Mouse (Mus musculus) mesoderm, embryonic 11.5 days (tissue): ENCODE results near the gene Cryzl1.

Experiments
- DNase-seq: peaks from one replicate; pipeline ENCODE4 v3.0.0-alpha.2; 2012; ENCODE audit warnings: low read depth, low spot score

The Cryzl1 gene

DNA sequence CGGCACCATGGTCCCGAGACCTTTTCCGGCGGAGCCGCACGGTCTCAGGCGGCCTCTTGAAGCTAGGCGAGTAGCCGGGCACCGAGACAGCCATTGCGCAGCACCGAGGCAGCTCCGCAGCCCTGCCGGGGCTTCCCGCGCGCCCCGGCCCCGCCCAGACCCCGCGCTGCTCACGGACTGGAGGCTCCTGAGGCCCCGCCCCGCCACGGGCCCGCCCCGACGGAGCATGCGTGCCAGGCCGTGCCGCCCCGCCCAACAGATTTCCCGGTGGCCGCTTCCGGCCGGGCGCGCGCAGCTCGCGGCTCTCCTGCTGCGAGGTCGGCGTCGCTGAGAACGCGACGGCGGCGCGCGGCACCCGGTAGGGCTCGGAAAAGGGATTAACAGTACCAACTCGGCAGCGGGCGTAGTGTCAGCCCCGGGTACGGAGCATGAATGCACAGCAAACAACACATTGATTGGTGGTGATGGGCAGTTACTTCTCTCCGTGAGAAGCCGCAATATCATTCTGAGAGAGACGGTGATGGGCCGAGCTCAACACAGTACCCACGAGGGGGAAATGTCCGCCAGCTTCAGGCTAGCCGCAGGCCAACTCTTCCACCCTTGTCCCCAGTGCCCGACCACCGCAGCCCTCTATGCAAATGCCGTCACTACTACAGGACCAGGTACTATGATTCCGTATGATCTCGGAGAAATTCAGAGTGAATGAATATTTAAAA lies 40.0 kb downstream of the Cryzl1 start, which contains the start of gene Donson:
Donson (minus strand) TSS at position 152 of the 716 bp plus-strand sequence.
- DNase-seq: peak; percentile 91

DNA sequence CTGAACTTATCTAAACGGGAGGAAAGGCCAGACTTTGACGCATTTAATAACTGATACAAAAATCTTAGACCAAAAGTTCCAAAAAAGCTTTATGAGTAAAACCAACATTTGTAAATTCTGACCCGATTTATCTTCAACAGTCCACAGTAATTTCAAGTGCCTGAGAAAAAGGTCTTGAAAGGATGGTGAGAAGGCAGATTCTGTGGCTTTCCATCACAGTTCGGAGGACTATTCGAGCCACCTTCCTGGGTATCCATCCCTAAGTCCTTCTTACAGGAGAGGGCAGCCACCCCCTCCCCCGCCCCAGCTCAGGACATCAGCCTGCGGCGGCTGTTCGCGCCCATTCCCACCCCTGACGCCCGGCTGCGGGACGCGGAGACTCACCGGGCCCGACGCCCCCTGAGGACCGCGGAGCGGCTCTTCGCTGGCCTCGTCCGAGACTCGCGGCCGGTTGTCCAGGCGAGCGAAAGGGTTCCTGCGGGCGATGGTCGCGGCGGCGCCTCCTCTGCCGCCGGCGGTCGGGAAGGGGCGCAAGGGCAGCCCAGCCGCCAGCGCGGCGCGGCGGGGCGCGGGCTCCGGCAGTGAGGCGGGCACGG lies 40.7 kb downstream of the Cryzl1 start:
- peak; percentile 43 for DNase-seq

DNA sequence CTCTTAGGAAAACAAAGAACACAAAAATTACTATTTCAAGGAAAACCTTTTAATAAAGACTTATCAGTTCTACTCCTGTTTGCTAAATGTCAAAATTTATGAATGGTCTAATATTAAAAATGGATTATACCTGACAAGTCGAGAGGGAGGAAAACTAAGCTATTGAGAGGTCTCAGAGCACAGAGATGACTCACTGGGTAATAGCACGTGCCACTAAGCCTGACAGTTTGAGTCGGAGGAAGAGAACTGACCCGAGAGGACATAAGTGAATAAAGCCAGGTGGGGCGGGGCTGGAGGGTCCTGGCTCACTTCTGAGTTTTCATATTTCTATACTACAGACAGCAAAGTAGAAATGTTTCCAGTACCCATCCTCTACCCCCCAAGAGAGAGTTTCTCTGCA lies 42.4 kb downstream of the Cryzl1 start:
- no peak for DNase-seq

DNA sequence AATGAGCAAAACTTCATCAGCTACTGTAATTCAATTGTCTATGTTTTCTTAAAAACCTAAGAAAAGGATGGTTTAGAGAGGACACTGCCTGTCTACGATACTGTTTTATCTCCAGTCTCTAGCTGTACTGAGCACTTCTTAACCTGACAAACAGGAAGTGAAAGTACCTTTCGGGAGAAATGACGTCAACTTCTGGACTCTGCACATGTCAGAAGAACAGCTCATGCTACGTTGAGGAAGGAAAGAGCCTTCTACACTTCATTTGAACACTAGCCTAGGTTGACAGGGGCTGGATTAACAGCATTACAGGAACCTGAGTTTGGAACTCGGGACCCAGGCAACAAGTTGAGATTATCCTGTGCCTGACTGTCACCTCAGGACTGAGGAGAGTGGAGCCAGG lies 43.2 kb downstream of the Cryzl1 start:
- DNase-seq: no peak

DNA sequence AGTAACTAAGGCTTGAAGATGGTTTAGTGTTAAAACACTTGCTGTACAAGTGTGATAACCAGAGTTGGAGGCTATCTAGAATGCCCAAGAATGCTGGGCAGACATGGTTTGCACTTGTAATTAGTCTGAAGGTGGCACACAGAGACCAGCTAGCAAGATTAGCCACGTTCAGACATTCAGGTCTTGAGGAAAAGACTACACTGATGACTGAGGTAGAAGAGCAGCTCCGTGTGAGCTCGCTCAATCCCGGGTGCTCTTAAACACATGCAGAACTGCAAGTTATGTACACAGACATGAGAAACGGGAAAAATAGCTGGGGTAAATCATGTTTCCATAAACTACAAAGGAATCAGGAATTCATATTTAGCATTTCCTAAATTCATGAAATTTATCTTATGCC lies 48.1 kb downstream of the Cryzl1 start:
- no peak for DNase-seq

DNA sequence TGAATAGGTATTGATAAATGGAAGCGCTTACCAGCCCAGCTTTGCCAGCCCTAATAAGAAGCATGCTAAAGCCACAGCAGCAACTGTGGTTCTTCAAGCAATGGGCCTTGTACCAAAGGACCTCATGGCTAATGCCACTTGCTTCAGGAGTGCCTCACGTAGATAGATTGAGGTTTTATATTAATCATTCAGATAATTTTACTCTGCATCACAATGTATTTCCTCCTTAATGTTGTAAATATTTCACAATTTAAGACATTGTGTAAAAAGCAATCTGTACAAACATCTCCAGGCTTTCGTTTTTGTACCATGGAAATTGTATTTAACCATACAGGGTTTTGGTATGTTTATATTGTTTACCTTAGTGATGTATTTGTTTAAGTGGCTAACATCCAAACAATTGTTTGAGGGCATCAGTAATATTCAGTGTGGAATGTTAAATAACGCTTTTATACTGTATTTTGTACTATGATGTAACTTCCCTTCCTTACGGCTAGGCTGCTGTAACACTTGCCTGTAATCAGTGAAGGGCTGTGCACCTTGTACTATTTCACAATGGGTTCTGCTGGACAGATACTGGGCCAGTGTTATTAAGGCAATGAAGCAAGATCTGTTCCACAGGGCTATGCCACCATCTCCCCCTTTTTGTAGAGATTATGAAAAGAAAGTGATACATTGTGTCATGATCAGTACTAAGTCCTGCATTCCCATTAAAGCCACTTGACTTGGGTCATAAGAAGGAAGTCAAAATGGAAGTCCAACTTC lies 50.4 kb downstream of the Cryzl1 start:
- no peak for DNase-seq

DNA sequence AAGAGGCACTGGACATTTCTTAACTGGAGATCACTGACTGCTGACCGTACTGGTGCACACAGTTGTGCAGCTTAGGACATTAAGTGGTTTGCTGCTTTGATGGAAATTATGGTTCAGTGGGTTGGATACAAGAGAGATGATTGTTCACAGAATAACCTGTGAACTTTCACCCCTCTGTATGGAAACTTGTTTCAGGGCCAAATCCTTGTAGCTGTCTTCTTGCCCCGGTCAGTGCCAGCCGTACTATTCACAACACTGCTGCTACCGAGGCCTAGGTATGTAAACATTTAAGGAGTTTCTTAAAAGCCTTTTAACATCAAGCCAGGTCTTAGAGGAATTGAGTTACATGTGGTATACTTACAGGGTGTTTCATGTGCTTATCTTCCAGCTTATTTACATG lies 54.3 kb downstream of the Cryzl1 start:
- no peak for DNase-seq

DNA sequence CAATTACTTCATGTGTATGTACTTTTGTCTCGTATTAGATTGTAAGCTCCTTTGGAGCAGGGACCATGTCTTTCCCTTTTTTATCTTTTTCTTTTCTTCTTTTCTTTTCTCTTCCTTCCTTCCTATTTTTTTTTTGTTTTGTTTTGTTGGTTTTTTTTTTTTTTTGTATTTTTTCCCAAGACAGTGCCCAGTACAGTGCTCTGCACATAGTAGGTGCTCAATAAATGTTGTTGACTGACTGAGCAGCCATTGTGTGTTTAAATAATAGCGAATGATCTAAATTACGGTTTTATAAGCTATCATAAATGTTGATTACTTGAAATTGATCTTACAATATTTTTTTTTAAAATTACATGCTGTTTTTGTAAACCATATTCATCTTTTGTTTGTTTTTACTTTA lies 65.0 kb downstream of the Cryzl1 start:
- DNase-seq: no peak

DNA sequence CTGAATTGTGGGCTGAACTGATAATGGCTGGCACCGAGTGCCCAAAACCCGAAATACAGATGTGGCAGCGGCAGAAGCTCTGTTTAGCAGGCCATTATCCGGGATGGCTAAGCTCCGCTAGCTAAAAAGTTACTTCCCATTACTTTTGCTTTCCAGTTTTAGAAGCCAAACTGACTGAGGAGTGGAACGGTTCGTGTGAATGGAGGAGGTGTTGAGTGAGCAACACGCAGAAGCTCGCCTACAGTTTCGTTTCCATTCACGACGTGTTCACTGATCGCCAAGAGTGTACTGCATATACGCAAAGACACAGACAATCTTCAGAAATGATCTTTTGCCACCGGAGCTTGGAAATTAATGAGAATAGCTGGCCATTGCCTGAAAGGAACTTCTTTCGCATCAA lies 66.4 kb downstream of the Cryzl1 start:
- no peak for DNase-seq

DNA sequence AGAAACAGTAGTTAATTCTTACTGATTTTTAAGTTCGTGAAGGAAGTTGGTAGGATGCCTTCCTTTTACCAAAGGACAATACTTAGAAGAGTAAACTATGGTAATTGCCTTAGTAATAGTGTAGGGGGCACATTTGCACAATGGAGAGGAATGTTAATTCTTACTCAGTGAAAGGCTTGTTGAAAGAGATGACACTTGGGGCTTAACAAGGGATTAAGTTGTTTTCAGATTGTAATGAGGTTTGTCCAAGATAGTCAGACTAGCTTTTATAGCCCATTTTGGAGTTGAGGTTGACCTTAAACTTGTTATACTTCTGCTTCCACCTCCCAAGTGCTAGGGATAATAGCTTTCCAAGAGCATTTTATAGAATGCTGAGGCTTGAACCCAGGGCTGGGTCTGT lies 67.4 kb downstream of the Cryzl1 start:
- no peak for DNase-seq

DNA sequence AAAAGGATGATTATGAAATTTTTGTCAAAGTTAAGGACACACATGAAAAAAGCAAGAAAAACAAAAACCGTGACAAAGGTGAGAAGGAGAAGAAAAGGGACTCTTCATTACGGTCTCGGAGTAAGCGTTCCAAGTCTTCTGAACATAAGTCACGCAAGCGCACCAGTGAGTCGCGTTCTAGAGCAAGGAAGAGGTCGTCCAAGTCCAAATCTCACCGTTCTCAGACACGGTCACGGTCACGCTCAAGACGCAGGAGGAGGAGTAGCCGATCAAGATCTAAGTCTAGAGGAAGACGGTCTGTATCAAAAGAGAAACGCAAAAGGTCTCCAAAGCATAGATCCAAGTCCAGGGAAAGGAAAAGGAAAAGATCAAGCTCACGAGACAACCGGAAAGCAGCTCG lies 69.0 kb downstream of the Cryzl1 start:
- no peak for DNase-seq

DNA sequence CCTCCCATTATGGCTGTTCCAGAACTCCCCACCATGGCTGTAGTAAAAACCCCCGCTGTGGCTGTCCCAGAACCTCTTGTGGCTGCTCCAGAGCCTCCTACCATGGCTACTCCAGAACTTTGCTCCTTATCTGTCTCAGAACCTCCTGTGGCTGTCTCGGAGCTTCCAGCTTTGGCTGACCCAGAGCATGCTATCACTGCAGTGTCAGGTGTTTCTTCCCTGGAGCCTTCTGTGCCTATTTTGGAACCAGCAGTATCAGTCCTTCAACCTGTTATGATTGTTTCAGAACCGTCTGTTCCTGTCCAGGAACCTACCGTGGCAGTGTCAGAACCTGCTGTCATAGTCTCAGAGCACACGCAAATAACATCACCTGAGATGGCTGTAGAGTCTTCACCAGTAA lies 70.3 kb downstream of the Cryzl1 start:
- no peak for DNase-seq

DNA sequence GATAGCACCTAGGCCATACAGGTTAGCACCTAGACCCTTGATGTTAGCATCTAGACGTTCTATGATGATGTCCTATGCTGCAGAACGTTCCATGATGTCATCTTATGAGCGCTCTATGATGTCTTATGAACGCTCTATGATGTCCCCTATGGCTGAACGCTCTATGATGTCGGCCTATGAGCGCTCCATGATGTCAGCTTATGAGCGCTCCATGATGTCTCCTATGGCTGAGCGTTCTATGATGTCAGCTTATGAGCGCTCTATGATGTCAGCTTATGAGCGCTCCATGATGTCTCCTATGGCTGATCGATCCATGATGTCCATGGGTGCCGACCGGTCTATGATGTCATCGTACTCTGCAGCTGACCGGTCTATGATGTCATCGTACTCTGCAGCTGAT lies 71.5 kb downstream of the Cryzl1 start:
- no peak for DNase-seq

DNA sequence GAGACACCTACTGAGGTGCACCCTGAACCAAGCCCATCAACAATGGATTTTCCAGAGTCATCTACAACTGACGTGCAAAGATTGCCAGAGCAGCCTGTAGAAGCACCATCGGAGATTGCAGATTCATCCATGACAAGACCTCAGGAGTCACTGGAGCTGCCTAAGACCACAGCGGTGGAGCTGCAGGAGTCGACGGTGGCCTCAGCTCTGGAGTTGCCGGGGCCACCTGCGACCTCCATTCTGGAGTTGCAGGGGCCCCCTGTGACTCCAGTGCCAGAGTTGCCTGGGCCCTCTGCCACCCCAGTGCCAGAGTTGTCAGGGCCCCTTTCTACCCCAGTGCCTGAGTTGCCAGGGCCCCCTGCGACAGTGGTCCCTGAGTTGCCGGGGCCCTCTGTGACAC lies 73.5 kb downstream of the Cryzl1 start:
- DNase-seq: no peak

DNA sequence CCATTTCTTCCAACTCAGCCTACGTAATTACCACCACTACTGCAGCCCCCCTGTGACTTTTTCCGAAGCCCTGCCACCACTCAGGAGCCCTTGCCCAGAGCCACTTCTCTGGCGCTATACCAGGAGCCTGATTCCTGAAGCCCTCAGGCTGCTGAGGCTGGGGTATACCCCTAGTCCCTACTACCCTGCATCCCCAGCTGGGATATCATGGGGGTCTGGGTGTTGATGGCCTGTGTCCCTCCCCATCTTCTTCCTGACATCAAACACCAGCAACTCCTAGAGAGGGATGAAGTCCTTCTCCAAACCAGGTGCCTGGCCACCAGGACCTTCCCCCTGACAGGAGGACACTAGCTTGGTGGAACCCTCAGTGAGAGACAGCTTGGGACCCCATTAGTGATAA lies 76.6 kb downstream of the Cryzl1 start:
- no peak for DNase-seq

DNA sequence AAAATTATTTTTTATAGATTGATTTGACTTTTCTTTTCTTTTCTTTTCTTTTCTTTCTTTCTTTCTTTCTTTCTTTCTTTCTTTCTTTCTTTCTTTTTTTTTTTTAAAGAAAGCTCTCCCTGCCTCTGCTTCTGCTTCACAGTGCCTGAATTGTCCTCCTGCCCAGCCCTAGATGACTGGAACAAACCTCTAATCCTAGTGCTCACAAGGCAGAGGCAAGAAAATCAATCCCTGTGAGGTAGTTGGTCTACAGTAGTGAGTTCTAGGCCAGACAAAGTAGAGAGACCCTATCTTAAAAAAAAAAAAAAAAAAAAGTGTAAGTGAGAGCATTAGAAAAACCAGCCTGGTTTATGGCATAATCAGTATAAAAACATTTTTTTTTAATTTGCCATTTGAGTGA lies 79.0 kb downstream of the Cryzl1 start:
- DNase-seq: no peak

DNA sequence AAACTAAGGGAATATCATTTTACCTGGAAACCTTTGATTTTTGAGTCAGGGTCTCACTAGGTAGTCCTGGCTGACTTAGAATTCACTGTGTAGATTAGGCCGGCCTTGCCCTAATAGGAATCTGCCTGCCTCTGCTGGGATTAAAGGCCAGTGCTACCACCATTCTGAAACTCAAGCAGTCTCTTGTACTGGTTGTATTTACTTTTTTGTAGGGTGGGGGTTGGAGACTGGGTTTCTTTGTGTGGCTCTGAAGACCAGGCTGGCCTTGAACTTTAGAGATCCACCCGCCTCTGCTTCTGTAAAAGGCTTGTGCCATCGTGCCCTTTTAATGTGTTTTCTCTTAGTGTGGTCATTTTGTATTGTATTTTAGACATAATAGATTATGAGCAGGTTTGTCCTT lies 79.5 kb downstream of the Cryzl1 start:
- DNase-seq: no peak

DNA sequence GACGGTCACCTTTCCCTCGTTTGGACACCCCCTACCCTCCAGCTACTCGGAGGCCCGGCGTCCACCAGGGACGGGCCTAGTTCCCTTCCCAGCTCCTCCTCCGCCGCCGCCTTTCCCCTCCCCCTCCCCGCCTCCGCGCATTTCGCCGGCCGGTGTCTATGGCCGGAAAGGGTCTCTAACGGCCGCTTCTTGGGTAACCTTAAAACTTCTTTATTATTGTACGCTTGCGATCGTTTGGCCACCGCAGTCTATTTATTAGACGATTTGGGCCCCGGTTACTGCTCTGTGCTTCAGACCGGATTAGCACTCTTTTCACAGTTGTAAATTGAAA lies 80.6 kb downstream of the Cryzl1 start:
- DNase-seq: peak; percentile 73

DNA sequence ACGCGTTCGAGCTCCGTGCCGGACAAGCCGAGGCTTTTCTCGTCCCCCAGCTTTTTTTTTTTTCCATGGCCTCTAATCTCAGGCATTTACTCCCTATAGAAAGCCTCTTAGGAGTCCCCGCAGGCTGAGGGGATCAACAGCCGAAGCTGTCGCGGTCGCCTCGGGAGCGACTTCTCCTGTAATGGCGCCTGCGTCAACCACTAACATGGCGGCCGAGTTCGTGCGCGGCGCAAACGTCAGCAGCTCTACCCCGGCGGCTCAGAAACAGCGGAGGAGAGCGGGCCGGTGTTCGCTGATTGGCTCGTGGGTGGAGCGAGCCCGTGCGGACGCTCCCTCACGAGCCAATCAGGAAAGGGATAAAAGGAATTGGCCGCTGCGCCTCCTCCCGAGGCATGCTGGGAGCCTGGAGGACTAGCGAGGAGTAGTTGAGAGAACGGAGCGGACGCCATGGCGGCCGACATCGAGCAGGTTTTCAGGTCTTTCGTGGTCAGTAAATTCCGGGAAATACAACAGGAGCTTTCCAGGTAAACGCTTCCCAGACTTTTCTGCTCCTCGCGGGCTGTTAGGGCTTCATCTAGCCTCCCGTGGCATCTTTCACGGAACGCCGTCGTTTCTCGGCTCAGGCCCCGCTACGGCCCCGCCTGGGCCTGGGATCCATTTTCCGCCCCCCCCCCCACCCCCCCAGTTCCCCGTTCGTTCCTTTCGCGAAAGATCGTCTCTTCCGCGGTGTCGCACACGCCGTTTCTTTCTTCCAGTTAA lies 81.1 kb downstream of the Cryzl1 start, which contains the start of gene Son:
Son (plus strand) TSS at position 46 of the 759 bp plus-strand sequence.
- DNase-seq: peak; percentile 98

DNA sequence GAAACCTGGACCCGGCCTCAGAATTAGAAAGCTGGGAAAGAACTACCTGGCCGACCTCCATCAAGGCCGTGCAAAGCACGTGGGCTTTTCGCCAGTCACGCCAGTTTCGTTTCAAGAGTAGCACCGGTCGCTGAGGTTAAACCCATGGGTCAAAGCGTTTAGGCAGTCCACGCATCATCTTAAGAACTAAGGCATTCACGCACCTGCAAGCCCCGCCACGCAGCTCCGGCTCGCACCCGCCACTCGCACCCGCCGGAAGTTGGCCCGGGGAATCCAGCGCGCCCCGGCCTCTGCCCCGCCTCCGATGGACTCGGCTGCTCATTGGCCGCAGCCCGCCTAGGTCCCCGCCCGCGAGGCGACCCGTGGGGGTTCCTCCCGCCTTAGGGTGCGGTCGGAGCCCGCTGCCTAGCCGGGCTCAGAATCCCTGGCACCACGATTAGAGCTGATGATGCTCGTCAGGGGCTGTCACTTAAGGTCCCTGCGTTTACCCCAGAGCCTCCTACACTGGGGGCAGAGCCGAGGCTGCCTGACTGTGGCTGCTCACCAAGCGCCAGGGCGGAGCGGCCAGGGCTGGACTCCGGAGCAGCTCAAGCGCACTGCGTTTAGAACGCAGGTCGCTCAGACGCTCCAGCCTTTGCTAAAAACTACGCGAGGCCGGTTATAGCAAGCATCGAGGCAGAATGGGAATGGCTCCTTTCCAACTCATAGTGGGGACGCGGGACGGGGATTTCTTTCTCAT lies 81.9 kb downstream of the Cryzl1 start, which contains the start of gene Gart:
Gart (minus strand) TSS at position 272 of the 739 bp plus-strand sequence.
- peak; percentile 88 for DNase-seq

DNA sequence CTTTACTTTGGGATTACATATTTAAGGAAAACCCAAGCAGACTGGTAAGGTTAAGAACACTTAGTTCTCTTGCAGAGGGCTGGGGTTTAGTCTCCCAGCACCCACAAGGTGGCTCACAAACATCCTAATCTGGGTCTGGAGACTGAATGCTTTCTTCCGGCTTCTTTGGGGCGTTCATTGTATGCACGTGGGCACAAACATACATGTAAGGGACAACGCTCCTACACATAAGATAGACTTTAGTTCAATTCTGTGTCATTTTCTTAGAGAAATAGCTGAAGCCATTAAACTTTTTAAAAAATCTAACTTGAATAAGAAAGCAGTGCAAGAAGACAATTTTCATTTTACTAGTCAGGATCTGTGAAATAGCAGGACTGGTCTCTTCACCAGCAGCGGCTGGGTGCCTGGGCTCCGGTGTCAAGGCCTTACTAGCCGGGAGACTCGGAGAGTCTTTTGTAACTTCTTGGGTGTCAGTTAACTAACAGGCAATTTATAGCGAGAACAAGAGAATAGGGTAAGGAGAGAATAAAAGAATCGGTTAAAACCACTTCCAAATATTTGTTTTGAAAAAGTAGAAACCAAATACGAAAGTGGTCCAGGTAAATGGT lies 82.7 kb downstream of the Cryzl1 start:
- DNase-seq: peak; percentile 19
